Mouse (Mus musculus) gastrocnemius, postnatal 25 days (tissue): ENCODE data around the gene Pmepa1. TPM values are rescaled to one million over a fixed set of nuclear protein-coding genes. Genes with fewer than 3 reads are reported as not detected.
A peak's percentile ranks its signal among the peaks of the same experiment; 100 is the strongest.

ENCODE experiments used
- DNase-seq: peaks from one replicate; pipeline ENCODE4 v3.0.0; 2022
- total RNA-seq, 2 experiments: library from RNA; stranded (reverse); gene quantifications; 1 replicate in 1 of 2; 2 replicates in 1 of 2; pipeline ENCODE4 v1.2.3; 2021

The Pmepa1 gene
- total RNA-seq, 2 experiments from 2014 or later = 18.2 to 19.2 TPM

DNA sequence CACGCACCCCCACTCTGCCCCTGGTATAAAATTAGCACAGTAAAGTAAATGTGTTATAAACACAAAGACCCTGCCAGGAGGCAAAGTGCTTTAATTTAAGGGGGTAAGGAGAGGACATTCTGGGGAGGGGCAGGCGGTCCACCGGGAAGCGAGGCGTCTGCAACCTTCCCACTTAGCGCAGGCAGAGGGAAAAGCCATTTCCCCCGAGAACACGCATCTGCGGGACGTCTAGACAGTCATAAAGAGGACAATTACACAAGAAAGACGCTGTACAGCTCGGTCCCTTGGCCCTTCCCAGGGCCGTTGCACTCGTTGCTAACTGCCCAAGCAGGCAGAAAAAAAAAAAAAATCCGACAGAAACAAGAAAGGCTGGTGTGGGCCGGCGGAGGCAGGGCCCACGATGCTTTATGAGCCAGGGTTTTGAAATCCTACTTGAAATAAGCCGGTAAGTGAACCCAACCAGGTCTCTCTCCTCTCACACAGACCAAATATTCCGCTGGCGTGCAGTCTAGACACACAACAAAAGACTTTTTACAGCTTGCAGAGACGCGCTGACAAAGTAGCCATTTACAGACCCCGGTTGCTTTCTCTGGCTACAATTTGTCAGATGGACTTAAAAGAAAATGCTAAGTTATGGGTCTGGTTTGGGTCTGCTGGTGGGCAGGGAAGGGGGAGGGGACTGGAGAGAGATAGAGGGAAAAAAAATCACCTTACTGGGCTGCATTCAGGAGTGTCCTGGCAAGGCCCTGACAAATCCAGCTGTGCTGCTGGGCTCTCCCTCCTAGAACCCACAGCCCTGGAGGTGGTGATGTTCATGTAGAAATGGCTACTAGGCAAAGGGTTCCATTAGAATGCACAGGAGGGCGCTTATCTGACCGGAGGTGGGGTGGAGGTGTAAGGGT lies 22.3 kb downstream of the Pmepa1 start:
- DNase-seq = no peak

- DNase-seq = no peak
Observed at GRCm38 (mm10) chr2:173251675-173252074, 24.7 kb downstream of the Pmepa1 start.

DNA sequence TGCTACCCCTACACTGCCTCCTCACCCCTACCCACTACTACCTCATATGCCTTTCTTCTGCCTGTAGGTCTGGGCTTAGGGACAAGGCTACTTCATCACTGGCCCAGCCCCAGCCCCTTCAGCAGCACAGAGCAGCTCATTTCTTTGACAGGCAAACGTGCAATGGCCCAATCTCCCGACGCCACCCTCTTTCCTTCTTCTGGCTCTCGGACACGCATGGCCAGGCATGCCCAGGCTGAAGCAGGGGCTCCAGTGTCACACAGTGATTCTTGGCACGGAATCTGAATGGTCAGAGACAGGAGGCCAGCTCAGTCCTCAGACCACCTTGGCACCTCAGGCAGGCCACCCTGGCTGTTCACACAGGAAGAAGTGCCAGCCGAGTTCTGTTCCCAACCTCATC lies 25.2 kb downstream of the Pmepa1 start:
- DNase-seq = no peak

DNA sequence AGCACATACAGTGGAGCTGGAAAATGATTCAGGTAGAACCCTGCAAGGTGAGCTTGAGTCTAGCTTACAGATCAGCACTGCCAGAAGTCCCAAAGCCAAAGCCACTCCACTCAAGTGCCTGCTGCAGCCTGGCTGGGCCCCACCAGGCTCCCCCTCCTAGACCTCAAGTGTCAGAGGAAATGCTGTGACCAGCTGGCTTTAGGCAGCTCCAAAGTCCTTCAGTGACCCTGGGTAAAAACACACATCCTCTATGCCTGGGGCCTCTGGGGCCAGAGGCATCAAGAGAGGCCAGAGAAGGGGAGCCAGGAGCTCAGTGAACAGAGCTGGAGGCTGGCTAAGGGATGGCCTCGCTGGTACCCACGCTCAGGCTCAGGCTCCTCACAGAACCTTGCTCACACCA lies 25.9 kb downstream of the Pmepa1 start:
- no peak for DNase-seq

GRCm38 (mm10) chr2:173249965-173250364 lies 26.4 kb downstream of the Pmepa1 start:
- DNase-seq = no peak

GRCm38 (mm10) chr2:173249386-173249785 lies 26.9 kb downstream of the Pmepa1 start:
- DNase-seq = no peak

DNA sequence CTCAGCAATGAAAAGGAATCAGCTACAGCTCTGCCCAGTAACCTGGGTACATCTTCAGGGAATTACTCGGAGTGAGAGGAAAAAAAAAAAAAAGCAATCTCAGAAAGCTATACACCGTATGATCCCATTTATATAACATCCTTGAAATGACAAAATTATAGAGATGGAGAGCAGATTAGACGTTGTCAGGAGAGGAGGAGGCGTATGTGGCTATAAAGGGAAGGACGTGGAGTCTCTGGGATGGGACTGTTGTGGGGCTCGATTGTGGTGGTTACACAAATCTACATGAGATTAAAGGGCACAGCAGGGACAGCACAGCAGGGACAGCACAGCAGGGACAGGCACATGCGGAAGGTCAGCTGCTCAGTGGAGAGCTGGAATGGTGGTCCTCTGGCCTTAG lies 27.5 kb downstream of the Pmepa1 start:
- DNase-seq = no peak

- no peak for DNase-seq
Observed at GRCm38 (mm10) chr2:173247911-173248310, 28.4 kb downstream of the Pmepa1 start.

GRCm38 (mm10) chr2:173247197-173247596 lies 29.1 kb downstream of the Pmepa1 start:
- DNase-seq = no peak

DNA sequence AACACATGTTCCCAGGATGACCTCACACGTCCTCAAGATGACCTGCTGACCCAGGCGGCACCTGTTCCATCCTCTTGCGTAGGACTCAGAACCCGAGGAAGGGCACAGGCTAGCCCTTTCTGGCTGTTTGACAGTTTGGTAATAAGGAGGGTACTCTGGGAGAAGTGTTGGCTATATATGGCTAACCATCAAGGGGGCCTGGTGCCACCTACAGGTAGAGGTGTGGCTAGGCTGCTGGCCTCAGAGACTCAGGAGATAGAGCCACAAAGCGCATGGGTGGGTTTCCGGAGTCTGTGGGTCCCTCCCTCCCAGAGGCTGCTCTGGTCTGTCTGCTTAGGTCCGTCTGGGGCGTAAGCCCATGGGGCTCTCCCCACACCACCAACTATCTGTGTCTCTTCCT lies 29.6 kb downstream of the Pmepa1 start:
- no peak for DNase-seq

- no peak for DNase-seq
Observed at GRCm38 (mm10) chr2:173245258-173245657, 31.1 kb downstream of the Pmepa1 start.

- DNase-seq = no peak
Observed at GRCm38 (mm10) chr2:173244108-173244507, 32.2 kb downstream of the Pmepa1 start.

DNA sequence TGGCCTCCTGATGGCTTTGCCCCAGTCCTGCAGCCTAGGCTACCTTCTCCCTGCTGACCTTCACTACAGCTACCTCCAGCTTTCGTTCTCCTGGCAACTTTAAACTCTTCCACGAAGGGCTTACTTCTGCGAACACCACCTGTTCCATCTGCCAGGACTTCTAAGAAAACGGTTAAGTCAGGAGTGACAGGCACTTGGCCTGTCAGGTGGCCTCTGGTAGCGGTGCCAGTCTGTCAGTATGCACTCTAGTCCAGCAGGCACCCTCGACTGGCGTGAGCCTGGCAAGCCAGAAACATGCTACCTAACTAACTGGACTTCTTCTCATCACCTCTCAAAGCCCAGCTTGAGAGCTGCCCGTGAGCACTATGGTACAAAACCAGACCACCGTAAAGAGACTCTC lies 32.7 kb downstream of the Pmepa1 start:
- DNase-seq = peak; percentile 78

DNA sequence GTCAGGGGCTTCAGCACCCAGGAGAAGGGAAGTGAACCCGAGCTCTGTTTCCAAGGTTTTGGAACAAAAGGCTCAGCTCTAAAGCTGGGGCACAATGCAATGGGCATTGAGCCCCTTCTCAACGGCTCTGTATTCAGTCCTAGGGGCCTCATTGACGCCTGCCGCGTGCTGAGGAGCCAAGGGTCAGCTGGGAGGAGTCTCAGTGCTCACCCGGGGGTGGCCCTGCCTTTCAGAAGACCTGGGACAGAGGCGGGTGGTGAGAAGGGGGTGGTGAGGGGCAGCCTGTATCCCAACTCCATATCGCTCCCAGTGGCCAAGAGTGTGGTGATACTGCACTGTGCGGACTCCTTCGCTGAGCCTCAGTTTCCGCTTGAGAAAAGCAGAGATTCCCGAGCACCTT lies 33.5 kb downstream of the Pmepa1 start:
- no peak for DNase-seq

DNA sequence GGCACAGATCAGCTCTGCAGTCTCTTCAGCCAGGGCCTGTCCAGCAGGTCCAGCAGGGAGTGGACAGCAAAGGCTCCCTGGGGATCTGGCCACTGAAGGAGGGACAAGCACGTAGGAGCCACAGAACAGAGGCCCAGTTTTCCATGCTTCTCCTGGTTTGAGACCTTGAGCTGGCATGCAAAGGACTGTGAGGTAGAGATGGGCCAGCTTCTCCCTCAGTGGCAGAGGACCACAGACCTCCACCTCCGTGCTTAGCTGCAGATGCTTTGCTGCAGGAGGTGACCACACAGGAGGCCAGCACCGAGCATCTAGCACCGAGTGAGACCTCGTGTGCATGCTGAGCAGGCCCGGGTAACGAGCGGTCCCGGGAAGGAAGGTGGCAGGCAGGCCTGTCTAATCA lies 35.6 kb downstream of the Pmepa1 start:
- DNase-seq = no peak

DNA sequence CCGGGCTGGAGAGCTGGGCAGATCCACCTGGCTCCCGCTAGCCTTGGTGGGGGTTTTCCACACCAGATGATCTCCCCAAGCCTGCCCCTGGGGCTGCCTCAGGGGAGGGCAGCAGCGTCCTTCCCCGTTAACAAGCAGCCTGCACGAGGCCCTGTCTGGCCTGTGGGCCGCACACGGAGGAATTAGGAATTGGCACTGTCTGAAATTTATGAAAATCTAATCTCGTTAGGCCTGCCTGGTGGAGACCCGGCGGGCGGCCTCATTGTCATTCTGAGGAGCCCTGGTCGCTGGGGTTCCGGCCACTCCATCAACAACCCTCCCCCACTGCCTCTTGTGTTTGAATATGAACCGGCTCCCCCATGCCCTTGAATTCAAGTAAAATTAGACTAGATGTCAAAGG lies 37.8 kb downstream of the Pmepa1 start:
- no peak for DNase-seq

- no peak for DNase-seq
Observed at GRCm38 (mm10) chr2:173235435-173236332, 40.6 kb downstream of the Pmepa1 start.

- no peak for DNase-seq
Observed at GRCm38 (mm10) chr2:173232766-173233099, 43.6 kb downstream of the Pmepa1 start.

- DNase-seq = no peak
Observed at GRCm38 (mm10) chr2:173232065-173232765, 44.1 kb downstream of the Pmepa1 start.

GRCm38 (mm10) chr2:173229578-173230224 lies 46.6 kb downstream of the Pmepa1 start:
- DNase-seq = peak; percentile 73

- no peak for DNase-seq
Observed at GRCm38 (mm10) chr2:173228567-173228966, 47.8 kb downstream of the Pmepa1 start.

GRCm38 (mm10) chr2:173226792-173227191 lies 49.5 kb downstream of the Pmepa1 start:
- no peak for DNase-seq
